Mouse (Mus musculus): ENCODE results near the gene Mamdc2.
"Not testable (repeated sequence)": the region's sequence is repeated elsewhere in the genome, so short reads cannot be mapped to it uniquely, and the experiment has no call there.

The Mamdc2 gene
- long read RNA-seq, experiment 1, partial matches to known transcripts, result 1 of 6 reads
- long read RNA-seq, experiment 1, other reads (novel, unspliced or antisense), result 1 of 6 reads
- long read RNA-seq, experiment 2, partial matches to known transcripts, result 2 of 4 reads
- long read RNA-seq, experiment 2, other reads (novel, unspliced or antisense), result 0 of 4 reads

GRCm38 (mm10) chr19:23447988-23448497 is at the start of gene Mamdc2:
Mamdc2 (minus strand) TSS chr19:23448442.
- intact Hi-C loops (cut with DNase I), result no loop called here

DNA sequence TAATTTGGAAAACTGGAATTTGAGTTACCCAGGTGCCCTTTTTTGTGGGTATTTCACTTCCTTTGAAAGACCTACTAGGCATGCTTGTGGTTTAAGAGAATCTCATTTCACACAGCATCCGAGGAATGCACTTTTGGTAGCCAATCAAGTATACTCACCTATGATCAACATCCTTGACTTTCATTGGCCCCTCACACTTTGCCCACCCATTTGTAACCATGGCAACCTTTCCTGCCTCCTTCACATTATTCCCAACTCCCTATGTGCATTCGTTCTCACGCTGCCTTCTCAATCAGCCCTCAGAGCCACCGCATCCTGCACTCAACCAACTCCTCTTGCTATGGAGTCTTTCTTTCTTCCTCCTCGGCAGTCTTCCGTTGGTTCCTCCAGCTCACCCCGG is 49.8 kb upstream of the Mamdc2 start:
- intact Hi-C loops (cut with DNase I), result no loop called here

DNA sequence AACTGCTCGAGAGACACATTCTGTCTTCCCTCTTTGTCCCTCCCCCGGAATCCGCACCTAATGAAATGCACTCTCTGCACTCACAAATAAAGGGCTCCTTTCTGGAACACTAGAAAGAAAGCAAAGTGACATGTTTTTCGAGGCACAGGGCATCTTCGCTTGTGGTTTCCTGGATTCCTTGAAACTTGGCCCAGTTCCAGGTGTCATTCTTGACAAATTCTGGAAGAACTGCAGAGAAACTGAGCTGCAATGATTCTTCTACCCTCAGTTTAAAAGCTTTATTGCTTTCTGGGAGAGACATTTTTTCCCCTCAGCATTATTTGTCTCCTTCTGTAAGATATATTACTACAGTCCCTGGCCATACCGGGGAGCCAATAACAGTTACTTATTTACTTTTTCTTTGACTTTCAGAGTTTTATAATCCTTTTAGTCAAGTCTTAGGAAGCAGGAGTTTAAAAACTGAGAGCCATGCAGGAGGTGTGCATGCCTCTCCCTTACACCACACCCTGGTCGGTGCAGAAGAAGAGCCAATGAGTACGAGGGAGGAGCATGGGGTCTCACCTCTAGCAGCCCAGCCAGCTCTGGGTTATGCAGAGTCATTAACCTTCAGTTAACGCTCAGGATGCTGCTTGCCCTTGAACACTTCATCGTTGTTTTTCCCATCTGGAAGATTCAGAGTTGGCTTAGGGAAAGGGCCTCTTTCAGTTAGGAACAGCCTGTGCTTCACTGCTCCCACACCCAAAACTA is 49.1 kb upstream of the Mamdc2 start:
- intact Hi-C loops (cut with DNase I), result no loop called here

GRCm38 (mm10) chr19:23496536-23496935 is 48.3 kb upstream of the Mamdc2 start:
- intact Hi-C loops (cut with DNase I), result no loop called here

DNA sequence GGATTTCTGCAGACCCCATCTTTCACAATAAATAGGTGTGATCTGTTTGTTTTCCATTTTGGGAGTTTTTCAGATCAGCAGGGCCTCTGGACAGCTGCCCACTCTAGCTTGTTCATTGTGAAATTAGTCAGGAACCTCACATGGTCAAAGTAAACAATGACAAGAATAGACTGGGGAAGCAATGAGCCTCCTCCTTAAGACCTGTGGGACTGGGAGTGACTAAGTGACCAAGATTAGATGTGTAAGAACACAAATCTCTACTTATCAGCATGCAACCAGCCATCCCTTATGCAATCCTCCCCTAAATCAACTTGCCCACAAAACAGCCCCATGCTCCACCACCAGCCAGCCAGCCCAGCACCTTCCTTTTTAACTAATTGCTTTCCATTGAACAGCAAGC is 44.4 kb upstream of the Mamdc2 start:
- intact Hi-C loops (cut with DNase I), result no loop called here

DNA sequence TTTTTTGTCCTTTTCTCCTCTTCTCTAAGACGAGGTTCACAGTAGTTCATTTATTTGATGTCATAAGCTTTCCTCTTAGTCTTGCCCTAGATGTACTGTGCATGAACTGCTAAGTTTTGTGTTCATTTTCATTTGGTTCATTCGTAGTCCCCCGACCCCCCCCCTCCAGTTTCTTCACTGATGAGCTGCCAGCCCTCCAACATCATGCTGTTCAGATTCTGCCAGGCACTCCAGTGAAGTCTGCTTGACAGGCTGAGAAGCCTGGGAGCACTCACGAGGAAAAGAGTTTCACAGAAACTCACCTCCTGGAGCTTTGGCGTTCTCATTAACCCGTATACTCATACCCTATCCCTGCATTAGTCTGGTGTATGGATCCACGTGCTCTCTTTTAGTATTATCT is 42.5 kb upstream of the Mamdc2 start:
- intact Hi-C loops (cut with DNase I), result not testable (repeated sequence)

GRCm38 (mm10) chr19:23489780-23490179 is 41.5 kb upstream of the Mamdc2 start:
- intact Hi-C loops (cut with DNase I), result loop anchor here (5.0 kb wide), 1 partner anchor 33 kb away; no protein-coding TSS in a partner anchor

DNA sequence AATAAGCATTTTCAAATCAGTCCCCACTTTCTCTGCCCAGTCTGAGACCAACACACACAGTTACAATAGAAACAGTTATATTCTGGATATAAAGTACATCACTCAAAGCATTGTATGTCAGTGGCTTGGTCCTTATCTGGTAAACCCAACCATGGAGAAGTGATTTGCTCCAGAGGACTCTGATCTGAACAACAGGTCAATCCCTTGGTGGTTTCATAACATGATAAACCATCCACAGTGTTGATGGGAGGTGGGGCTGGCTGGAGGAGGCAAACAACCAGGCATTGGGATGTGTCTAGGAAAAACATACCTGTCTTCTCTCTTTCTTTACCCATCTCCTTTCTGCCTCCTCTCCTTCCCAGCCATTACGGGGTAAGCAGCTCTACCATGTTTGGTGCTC is 39.2 kb upstream of the Mamdc2 start:
- intact Hi-C loops (cut with DNase I), result loop anchor here (5.0 kb wide), 1 partner anchor 35 kb away; no protein-coding TSS in a partner anchor

GRCm38 (mm10) chr19:23486631-23487270 is 38.5 kb upstream of the Mamdc2 start:
- intact Hi-C loops (cut with DNase I), result loop anchor here (5.0 kb wide), 1 partner anchor 36 kb away; no protein-coding TSS in a partner anchor

DNA sequence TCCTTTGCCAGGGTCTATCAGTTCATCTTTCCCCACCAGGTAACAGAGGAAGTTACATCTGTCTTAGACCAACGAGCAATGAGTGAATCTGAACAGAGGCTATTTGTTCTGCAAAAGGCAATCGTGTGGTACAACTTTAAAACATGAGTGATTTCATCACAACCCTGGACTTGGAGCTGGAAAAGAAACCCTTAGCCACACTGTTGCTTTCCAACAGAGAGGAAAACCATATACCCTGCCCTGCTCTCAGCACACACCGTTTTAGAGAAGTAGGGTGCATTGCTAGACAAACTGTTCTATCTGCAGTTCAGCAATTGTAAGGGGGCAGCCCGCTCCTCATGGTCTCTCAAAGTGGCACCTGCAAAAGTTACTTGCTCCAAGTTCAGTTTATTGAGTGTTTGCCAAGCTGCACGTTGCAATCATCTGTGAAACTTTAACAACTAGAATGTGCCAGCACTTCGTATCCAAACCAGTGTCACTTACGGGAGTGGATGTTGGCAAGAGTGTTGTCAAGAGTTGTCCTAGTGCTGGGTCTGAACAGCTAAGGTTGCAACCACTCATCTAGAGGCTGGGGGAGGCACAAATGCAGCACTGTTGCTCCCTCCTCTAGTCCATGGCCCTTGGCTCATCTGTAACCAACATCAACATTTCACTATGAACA is 37.8 kb upstream of the Mamdc2 start:
- intact Hi-C loops (cut with DNase I), result loop anchor here (5.0 kb wide), 1 partner anchor 36 kb away; no protein-coding TSS in a partner anchor

DNA sequence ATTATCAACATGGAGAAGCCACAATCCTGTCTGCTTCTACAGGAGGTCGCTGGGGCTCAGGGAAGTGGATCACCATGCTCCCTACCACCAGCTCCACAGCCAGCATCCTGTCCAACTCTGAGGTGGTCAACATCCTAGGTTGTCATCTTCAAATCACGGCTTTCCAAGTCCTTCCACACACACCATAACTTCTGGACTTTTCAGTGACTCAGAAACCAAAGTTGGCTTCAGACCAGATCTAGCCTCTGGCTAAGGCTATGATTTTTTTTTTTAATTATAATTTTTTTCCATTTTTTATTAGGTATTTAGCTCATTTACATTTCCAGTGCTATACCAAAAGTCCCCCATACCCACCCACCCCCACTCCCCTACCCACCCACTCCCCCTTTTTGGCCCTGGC is 34.3 kb upstream of the Mamdc2 start:
- intact Hi-C loops (cut with DNase I), result not testable (repeated sequence)

GRCm38 (mm10) chr19:23479597-23479967 is 31.3 kb upstream of the Mamdc2 start:
- intact Hi-C loops (cut with DNase I), result no loop called here

DNA sequence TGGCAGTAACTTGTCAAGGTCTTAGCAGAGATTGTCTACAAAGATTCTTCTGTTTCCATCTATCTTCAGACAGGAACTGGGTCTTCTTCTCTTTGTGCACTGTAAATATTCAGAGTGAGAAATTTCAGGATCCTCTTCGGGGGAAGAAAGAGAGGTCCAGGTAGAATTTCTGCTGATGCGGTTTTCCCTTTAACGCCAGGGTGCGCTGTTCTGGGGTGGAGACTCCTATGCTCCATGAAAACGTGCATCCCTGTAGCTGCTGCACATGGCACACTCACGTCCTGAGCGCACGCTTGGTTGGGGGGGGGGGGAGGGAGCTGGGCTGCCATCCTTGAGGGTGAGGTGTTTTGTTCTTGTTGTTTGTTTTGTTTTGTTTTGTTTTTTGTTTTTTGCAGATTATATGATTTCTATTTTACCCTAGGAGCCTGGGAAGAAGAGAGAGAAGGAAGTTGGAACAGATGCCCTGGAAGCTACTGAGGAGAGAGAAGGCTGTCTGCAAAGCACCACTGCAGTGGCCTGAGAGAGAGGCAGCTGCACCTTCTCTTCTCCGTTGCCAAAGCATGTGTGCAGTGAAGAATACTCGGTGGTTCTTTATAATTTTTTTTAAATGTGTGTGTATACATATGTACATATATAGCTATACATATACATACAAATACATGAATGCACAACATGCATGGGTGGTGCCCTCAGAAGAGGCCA is 30.8 kb upstream of the Mamdc2 start:
- intact Hi-C loops (cut with DNase I), result no loop called here

DNA sequence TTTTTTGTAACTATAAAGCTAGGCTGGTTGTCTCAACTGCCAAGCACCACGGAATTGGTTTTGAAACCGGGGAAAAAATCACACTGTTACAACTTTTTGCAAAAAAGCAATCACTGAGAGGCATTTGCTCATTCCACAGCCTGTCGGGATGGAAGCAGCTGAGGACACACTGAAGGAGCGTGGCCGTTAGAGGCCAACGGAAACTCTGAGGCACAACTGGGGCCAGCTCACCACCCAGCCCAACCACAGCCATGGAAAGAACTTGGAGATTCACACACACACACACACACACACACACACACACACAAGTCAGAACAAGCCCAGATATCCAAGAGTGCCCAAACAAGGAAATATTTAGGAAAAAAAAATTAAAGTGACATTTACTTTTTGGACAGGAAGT is 29.6 kb upstream of the Mamdc2 start:
- intact Hi-C loops (cut with DNase I), result no loop called here

DNA sequence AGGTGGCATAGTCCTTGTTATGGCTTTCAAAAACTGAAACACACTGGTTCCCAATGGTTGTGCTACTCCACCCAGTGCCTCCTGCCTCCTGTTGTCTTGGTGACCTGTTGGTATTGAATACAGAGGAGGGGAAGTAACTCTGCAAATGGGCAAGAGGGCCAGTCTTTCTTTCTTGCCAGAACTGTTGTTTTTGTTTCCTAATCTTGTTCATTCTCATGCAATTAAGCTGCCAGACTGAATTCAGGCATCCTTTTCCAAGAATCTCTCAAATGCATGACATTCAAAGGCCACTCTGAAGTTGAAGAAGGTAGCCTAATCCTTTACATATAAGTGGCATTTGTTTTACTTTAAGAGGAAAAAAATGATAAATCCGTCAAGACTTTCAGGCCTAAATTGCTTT is 19.6 kb upstream of the Mamdc2 start:
- intact Hi-C loops (cut with DNase I), result no loop called here

GRCm38 (mm10) chr19:23467011-23467410 is 18.8 kb upstream of the Mamdc2 start:
- intact Hi-C loops (cut with DNase I), result no loop called here

DNA sequence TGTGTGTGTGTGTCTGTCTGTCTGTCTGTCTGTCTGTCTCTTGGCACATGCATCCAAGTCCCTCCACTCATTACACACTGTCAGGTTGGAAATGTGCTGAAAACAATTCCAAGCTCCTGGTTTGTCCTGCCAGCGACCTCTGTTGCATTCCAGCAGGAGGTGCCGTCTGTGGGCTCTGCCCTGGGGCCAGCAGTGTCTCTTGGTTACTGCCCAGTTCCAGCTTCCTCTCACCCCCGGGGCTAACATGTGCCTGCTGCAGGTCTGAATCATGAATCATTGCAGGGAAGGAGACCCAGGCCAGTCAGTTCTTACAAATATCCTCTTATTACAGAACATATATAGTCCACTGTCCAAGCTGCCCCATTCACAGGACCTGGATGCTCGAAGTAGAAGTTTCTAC is 9.2 kb upstream of the Mamdc2 start:
- intact Hi-C loops (cut with DNase I), result no loop called here

DNA sequence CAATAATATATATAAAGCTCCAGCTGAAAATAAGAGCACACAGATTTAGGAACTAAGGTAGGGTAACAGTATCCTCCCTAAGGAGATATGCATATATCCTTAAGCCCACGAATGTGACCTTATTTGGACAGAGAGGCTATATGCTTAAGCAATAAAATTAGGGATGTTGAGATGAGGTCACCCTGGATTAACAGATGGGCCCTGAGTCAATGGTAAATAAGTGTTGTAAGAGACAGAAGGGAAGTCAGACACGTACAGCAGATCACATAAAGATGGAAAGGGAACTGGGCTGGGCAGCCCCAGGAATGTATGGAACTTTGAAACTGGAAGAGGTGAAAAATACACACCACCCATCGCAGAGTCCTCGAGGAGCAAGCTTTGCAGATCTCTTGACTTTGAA is 3.1 kb upstream of the Mamdc2 start:
- intact Hi-C loops (cut with DNase I), result no loop called here

- intact Hi-C loops (cut with DNase I), result no loop called here
Observed at GRCm38 (mm10) chr19:23447221-23447987, 838 bp downstream of the Mamdc2 start.

Measured in adrenal gland (tissue).